Mouse (Mus musculus): Measurements from ENCODE around the gene Olfr390. TPM values are rescaled to one million over a fixed set of nuclear protein-coding genes. Genes with fewer than 3 reads are reported as not detected.

The Olfr390 gene
- not detected in 2 replicates for polyA plus RNA-seq (2012; rRNA removed)

DNA sequence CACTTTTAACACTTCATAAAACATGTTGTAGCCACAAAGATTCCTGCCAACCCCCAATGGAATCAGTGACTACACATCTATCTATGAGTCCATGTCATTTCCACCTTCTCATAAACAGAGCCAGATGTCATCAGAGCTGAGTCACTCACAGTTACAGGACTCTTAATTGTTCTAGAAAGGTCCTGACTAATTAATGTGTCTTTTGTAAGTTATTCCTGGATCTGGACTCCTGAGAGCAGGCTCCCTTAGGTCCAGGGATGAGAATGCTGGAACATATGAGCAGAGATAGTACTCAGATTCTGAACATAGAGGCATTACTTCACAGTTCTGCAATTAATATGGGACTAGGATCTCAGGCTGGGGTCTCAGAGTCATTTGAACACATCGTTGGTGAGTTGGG, at the start of gene Olfr390:
Olfr390 (plus strand) TSS at position 301 of the 400 bp plus-strand sequence.

DNA sequence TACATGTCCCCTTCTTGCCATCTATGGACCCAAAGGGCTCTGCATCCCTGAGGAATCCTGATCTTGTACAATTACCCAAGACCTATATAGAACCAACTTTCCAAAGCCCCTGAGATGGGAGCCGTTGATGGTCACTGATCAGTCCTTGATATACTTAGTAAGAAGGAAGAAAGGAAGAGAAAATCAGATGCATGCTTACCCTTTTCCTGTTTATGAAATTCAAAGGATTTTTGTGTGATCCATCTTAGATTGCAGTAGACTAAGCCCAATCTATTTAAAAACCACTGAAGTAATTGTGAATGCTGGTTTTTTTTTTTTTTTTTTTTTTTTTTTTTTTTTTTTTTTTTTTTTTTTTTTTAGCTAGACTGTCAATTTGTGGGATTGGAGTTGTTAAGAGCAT, 2.2 kb upstream of the Olfr390 start, which contains the start of gene Olfr389:
Olfr389 (minus strand) TSS at position 101 of the 400 bp plus-strand sequence.

DNA sequence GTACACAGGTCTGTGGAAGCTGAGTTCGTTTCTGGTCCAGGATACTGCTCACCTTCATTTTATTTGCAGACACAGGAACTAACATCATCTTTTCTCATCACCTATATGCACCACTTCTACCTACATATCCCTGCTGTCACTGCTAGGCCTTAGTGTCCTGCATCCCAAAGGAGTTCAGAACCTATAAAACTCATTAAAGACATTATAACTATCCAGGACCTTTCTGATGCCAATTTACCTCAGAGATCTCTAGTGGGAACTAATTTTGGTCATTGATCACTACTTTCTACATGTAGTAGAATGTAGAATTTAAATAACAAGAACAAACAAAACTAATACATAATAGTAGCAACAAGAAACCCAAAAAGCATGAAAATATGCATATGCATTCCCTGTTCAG, 20.2 kb downstream of the Olfr390 start, which contains the start of gene Olfr391-ps:
Olfr391-ps (minus strand) TSS at position 101 of the 400 bp plus-strand sequence.

DNA sequence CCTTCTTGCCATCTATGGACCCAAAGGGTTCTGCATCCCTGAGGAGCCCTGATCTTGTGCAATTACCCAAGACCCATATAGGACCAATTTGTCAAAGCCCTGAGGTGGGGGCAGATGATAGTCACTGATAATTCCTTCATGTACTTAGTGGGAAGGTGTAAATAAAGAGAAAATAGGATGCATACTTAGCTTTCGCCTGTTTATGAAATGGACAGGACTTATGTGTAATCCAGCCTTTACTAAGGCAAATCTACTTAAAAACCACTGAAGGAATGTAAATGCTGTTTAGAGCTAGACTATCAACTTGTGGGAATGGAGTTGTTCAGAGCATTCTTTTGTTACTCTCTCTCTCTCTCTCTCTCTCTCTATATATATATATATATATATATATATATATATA, 34.2 kb downstream of the Olfr390 start, which contains the start of gene Olfr392:
Olfr392 (minus strand) TSS at position 101 of the 400 bp plus-strand sequence.

Other genes starting within 250 kb of the Olfr390 start
- gene Olfr385, start 190.0 kb upstream of the Olfr390 start, polyA plus RNA-seq (2012; rRNA removed), result not detected in 2 replicates
- not detected in 2 replicates for gene Olfr384, start 184.4 kb upstream of the Olfr390 start, polyA plus RNA-seq (2012; rRNA removed)
- not detected in 2 replicates for gene Zfp735, start 94.2 kb upstream of the Olfr390 start, polyA plus RNA-seq (2012; rRNA removed)
- gene Olfr389, start 2.3 kb upstream of the Olfr390 start, polyA plus RNA-seq (2012; rRNA removed), result not detected in 2 replicates
- not detected in 2 replicates for gene Olfr391-ps, start 20.1 kb downstream of the Olfr390 start, polyA plus RNA-seq (2012; rRNA removed)
- gene Olfr392, start 34.1 kb downstream of the Olfr390 start, polyA plus RNA-seq (2012; rRNA removed), result not detected in 2 replicates
- not detected in 2 replicates for gene Olfr393, start 68.5 kb downstream of the Olfr390 start, polyA plus RNA-seq (2012; rRNA removed)
- gene Olfr394, start 107.8 kb downstream of the Olfr390 start, polyA plus RNA-seq (2012; rRNA removed), result not detected in 2 replicates
- not detected in 2 replicates for gene Olfr395, start 126.3 kb downstream of the Olfr390 start, polyA plus RNA-seq (2012; rRNA removed)
- not detected in 2 replicates for gene Olfr23, start 153.7 kb downstream of the Olfr390 start, polyA plus RNA-seq (2012; rRNA removed)
- gene Olfr397, start 177.9 kb downstream of the Olfr390 start, polyA plus RNA-seq (2012; rRNA removed), result not detected in 2 replicates
- not detected in 2 replicates for gene Olfr398, start 207.4 kb downstream of the Olfr390 start, polyA plus RNA-seq (2012; rRNA removed)